Mouse (Mus musculus): ENCODE results near the gene Cd8a. TPM values are rescaled to one million over a fixed set of nuclear protein-coding genes. Genes with fewer than 3 reads are reported as not detected.

The Cd8a gene
- total RNA-seq, 2 experiments from 2014 or later: not detected

Other genes with a start within 250 kb of the Cd8a start
- gene Thnsl2, start 229.0 kb upstream of the Cd8a start, total RNA-seq (2021): 1 to 10 TPM; 3.1 to 5.5 TPM
- not detected for gene Fabp1, start 173.6 kb upstream of the Cd8a start, total RNA-seq (2021)
- gene Krcc1, start 101.8 kb upstream of the Cd8a start, total RNA-seq (2021): 10 to 100 TPM; 17.8 to 18.8 TPM
- gene Smyd1, start 51.2 kb upstream of the Cd8a start, total RNA-seq (2021): 1 to 10 TPM in 1 of 2 experiments, under 1 TPM in 1; 0.91 to 1.6 TPM
- not detected for gene Cd8b1, start 50.6 kb upstream of the Cd8a start, total RNA-seq (2021)
- gene Rmnd5a, start 67.2 kb downstream of the Cd8a start, total RNA-seq (2021): 10 to 100 TPM; 69.4 to 74.7 TPM
- gene Rnf103, start 120.5 kb downstream of the Cd8a start, total RNA-seq (2021): 10 to 100 TPM; 48.5 to 52.0 TPM
- gene Chmp3, start 170.4 kb downstream of the Cd8a start, total RNA-seq (2021): 10 to 100 TPM; 78.2 to 78.8 TPM

Data from layer of hippocampus, postnatal 10 days (tissue).